8 mouse cellular contexts compared by ENCODE assay signal in the genomic region with DNA sequence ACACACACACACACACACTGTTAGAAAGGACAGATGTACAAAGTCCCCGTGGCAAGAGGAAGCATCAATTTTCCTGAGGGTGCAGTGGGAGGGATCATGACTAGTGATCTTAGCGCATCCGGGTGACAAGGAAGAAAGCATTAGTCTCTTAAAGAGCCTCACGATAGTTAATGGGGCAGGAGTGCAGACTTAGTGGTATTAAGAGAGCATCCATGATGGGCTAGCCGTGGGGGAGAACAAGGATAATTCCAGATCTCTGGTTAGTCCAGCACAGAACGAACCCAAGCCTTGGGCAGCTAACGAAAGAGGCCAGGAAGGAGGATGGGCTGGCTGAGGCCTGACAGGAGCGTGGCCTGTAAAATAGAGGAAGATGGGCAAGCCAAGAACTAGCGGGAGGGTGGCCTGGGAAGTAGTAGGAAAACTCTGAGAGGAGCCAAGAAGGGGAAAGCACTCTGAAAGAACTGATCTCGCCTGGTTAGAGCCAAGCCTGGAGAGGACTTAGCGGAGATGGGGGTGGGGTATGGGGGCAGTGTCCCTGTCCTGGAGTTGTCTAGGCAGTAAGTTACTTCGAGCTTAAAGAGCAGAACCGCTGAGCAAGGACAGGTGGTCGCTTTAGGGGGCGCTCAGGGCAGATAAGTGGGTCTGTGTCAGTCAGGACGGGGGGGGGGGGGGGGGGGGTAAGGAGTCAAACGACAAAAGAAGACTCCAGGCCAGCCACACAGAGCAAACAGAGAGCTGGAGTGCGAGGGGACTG. TPM values are rescaled to one million over a fixed set of nuclear protein-coding genes. Genes with fewer than 3 reads are reported as not detected.
DNase-seq lines count a peak whose midpoint lies in the region; ATAC-seq and TF ChIP-seq lines count a peak whose summit lies in the region.

A gene (plus strand): TSS at position 182 of the 754 bp plus-strand sequence.

- peak within 1 kb of the TSS; percentile 96 for H3K4me2 ChIP-seq in forebrain, postnatal 0 days (ENCODE audit: low read depth)
- H3K4me2 ChIP-seq in hindbrain, embryonic 14.5 days (replicated peaks): peak within 1 kb of the TSS; percentile 76
- peak within 1 kb of the TSS; percentile 81 for H3K4me2 ChIP-seq in midbrain, embryonic 12.5 days (replicated peaks)

- H3K9ac ChIP-seq in forebrain, postnatal 0 days: peak within 1 kb of the TSS; percentile 73
- H3K9ac ChIP-seq in hindbrain, embryonic 14.5 days: peak within 1 kb of the TSS; percentile 71
- H3K9ac ChIP-seq in midbrain, embryonic 12.5 days (replicated peaks): peak within 1 kb of the TSS; percentile 69

- ATAC-seq in forebrain, postnatal 0 days: no peak
- ATAC-seq in hindbrain, embryonic 14.5 days (ENCODE audit: low FRiP score): no peak
- no peak for ATAC-seq in midbrain, embryonic 12.5 days (ENCODE audit: low FRiP score, low read depth)

- TF ChIP-seq CTCF in forebrain, postnatal 0 days (IDR thresholded peaks at IDR 0.05; ENCODE audit: low read depth): no peak

- H3K27ac ChIP-seq in forebrain, postnatal 0 days (ENCODE audit: low read depth, low read length): peak within 1 kb of the TSS; percentile 45; the same call in 1 of the 2 replicates
- H3K27ac ChIP-seq in hindbrain, embryonic 14.5 days: 0 out of 2 replicates have a peak within 1 kb of the TSS, but pooled peaks have one; percentile 44
- no peak within 1 kb of the TSS for H3K27ac ChIP-seq in midbrain, embryonic 12.5 days (replicated peaks)

- H3K36me3 ChIP-seq in forebrain, postnatal 0 days (ENCODE audit: insufficient read depth): no peaks in the 10 kb centered on the region
- no peaks in the 10 kb centered on the region for H3K36me3 ChIP-seq in hindbrain, embryonic 14.5 days (replicated peaks; ENCODE audit: control insufficient read depth, insufficient read depth)
- no peaks in the 10 kb centered on the region for H3K36me3 ChIP-seq in midbrain, embryonic 12.5 days

- H3K9me3 ChIP-seq in forebrain, postnatal 0 days (ENCODE audit: low read length): no peaks in the 10 kb centered on the region
- H3K9me3 ChIP-seq in hindbrain, embryonic 14.5 days (ENCODE audit: control insufficient read depth, low read length): no peaks in the 10 kb centered on the region
- no peaks in the 10 kb centered on the region for H3K9me3 ChIP-seq in midbrain, embryonic 12.5 days

- H3K4me3 ChIP-seq in forebrain, postnatal 0 days (ENCODE audit: low read depth, low read length): peak within 1 kb of the TSS; percentile 59
- H3K4me3 ChIP-seq in hindbrain, embryonic 14.5 days (replicated peaks; ENCODE audit: low read length): peak within 1 kb of the TSS; percentile 49
- H3K4me3 ChIP-seq in midbrain, embryonic 12.5 days: peak within 1 kb of the TSS; percentile 58

- H3K27me3 ChIP-seq in forebrain, postnatal 0 days (ENCODE audit: insufficient read depth, low read length): no peaks in the 10 kb centered on the region
- H3K27me3 ChIP-seq in hindbrain, embryonic 14.5 days (ENCODE audit: control insufficient read depth, insufficient read depth, low read length): no peaks in the 10 kb centered on the region
- H3K27me3 ChIP-seq in midbrain, embryonic 12.5 days: no peaks in the 10 kb centered on the region; the same call in 1 of the 2 replicates

- WGBS in forebrain, postnatal 0 days: 17% methylated on average over 17 of the region's 18 CpGs
- 13% methylated on average over 17 of the region's 18 CpGs for WGBS in hindbrain, embryonic 14.5 days
- WGBS in midbrain, embryonic 12.5 days: 14% methylated on average over 16 of the region's 18 CpGs

- DNase-seq in kidney, adult 11 months: peak; percentile 19
- DNase-seq in kidney, adult 8-10 months: no peak
- DNase-seq in adrenal gland, adult (ENCODE audit: inconsistent age in 2 of 2, low spot score in 1 of 2): peak; percentile 53 to 81
- DNase-seq in forebrain, postnatal 0 days: no peak
- DNase-seq in hindbrain, embryonic 14.5 days (ENCODE audit: low spot score): no peak
- peak in 1 of 2 experiments; percentile 53 for DNase-seq in left cerebral cortex, postnatal 10 days (ENCODE audit: extremely low spot score in 1 of 2, low spot score in 2 of 2)
- no peak for DNase-seq in cerebellum, adult 11-12 months

- intact Hi-C loops in left cerebral cortex, postnatal 10 days (cut with DNase I): no loop called here

- no peaks in the 10 kb centered on the region for H3K4me1 ChIP-seq in forebrain, postnatal 0 days (ENCODE audit: insufficient read depth)
- H3K4me1 ChIP-seq in hindbrain, embryonic 14.5 days (replicated peaks; ENCODE audit: control insufficient read depth, insufficient read depth, low read length): 0 out of 2 replicates have a peak, but pooled peaks cover 3% of the 10 kb centered on the region
- H3K4me1 ChIP-seq in midbrain, embryonic 12.5 days: peaks cover 24% of the 10 kb centered on the region

RNA-seq across cellular contexts. Expression of the gene that starts here (rescaled TPM):
- 18.4 and 22.0 TPM in 2 replicates for total RNA-seq in forebrain, postnatal 0 days (2014; rRNA removed)
- 33.0 and 34.4 TPM in 2 replicates for polyA plus RNA-seq in forebrain, postnatal 0 days (2015; fragmentation: Nextera tagmentation; extraction: Ambion mirVana)
- polyA plus RNA-seq in hindbrain, embryonic 14.5 days (2014; fragmentation: Nextera tagmentation; extraction: Ambion mirVana): 39.5 and 44.7 TPM in 2 replicates
- 10 to 100 TPM; 13.2 to 22.8 TPM for total RNA-seq in left cerebral cortex, postnatal 10 days (2021)
- 54.8 and 69.4 TPM in 2 replicates for polyA plus RNA-seq in midbrain, embryonic 12.5 days (2016; fragmentation: Nextera tagmentation; extraction: Ambion mirVana)

Comparison
In these comparisons a context has a peak if more than half of its experiments do, and no peak if none do; other contexts are left out.
1. DNase-seq: peak in kidney, adult 11 months (single experiment) and adrenal gland, adult (2 of 2); none in kidney, adult 8-10 months (0 of 2), forebrain, postnatal 0 days (single experiment), hindbrain, embryonic 14.5 days (single experiment) and cerebellum, adult 11-12 months (single experiment).
2. Peak in every context shown above with its lines, with median percentiles within 50 percentile points of each other: H3K4me2 ChIP-seq, H3K4me3 ChIP-seq and H3K9ac ChIP-seq.